Mouse (Mus musculus) NIH3T3 (cell line): ENCODE measurements at regions not wholly inside any gene's neighbourhood (a gene's known extent, or its start where the extent isn't known, plus 50 kb on each side); places are given as distances from the start of the nearest gene placed in this dataset.

ENCODE experiments used
- DNase-seq: peaks from one replicate; pipeline ENCODE4 v3.0.0-alpha.2; 2012; ENCODE audit warnings: low read depth

DNA sequence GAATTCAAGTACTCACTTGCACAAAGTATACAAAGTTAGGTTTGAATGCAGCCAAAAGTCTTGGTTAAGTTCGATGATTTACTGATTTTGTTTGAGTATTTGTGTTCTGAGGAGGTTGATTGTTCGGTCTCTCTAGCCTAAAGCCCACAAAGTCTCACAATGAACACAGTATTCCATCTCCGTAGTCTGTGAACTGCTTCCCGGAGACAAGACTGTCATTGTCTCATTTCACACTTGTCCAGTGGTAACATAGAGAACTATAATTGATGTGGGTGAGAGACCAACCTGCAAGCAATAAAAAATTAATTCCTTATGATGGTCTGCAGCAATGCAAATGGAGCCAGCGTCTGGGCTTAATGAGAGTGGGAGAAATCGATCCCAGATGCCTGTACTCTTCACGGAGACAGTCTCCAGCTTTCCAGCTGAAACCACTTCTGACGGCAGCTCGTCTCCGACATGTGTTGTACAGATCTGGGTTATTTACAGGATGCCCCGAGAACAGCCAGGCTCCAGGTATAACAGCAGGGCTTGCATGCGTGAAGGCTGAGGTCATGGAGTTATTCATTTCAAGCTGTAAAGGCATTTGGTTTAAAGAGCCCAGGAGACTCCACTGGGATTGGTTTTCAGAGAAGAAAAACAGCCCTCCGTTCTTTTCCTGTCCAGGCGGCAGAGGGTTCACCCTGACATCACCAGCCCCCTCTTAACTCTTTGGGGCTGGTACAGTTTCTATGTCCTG lies 75.2 kb downstream of the Asb13 start:
- no peak for DNase-seq
